Mouse (Mus musculus): ENCODE results near the gene Slc45a3. TPM values are rescaled to one million over a fixed set of nuclear protein-coding genes. Genes with fewer than 3 reads are reported as not detected.

The Slc45a3 gene
- not detected in 3 replicates for total RNA-seq (2017)

GRCm38 (mm10) chr1:131962606-131963084 lies at the start of gene Slc45a3:
Gene Slc45a3 (plus strand): TSS chr1:131962967.
- ATAC-seq (replicated peaks; ENCODE audit: insufficient number of reproducible peaks, low FRiP score, low TSS enrichment, poor library complexity, severe bottlenecking) = no peak

GRCm38 (mm10) chr1:131917634-131918033 lies 45.1 kb upstream of the Slc45a3 start:
- no peak for ATAC-seq (replicated peaks; ENCODE audit: insufficient number of reproducible peaks, low FRiP score, low TSS enrichment, poor library complexity, severe bottlenecking)

- no peak for ATAC-seq (replicated peaks; ENCODE audit: insufficient number of reproducible peaks, low FRiP score, low TSS enrichment, poor library complexity, severe bottlenecking)
Observed at GRCm38 (mm10) chr1:131919052-131919451, 43.7 kb upstream of the Slc45a3 start.

GRCm38 (mm10) chr1:131922100-131922499 lies 40.7 kb upstream of the Slc45a3 start:
- no peak for ATAC-seq (replicated peaks; ENCODE audit: insufficient number of reproducible peaks, low FRiP score, low TSS enrichment, poor library complexity, severe bottlenecking)

GRCm38 (mm10) chr1:131933471-131933870 lies 29.3 kb upstream of the Slc45a3 start:
- ATAC-seq (replicated peaks; ENCODE audit: insufficient number of reproducible peaks, low FRiP score, low TSS enrichment, poor library complexity, severe bottlenecking) = no peak

GRCm38 (mm10) chr1:131937659-131938305 lies 25.0 kb upstream of the Slc45a3 start:
- 0 out of 2 replicates have a peak, but pooled peaks have one; percentile 43 for ATAC-seq (replicated peaks; ENCODE audit: insufficient number of reproducible peaks, low FRiP score, low TSS enrichment, poor library complexity, severe bottlenecking)

- ATAC-seq (replicated peaks; ENCODE audit: insufficient number of reproducible peaks, low FRiP score, low TSS enrichment, poor library complexity, severe bottlenecking) = no peak
Observed at GRCm38 (mm10) chr1:131938811-131939210, 24.0 kb upstream of the Slc45a3 start.

- no peak for ATAC-seq (replicated peaks; ENCODE audit: insufficient number of reproducible peaks, low FRiP score, low TSS enrichment, poor library complexity, severe bottlenecking)
Observed at GRCm38 (mm10) chr1:131940711-131941244, 22.0 kb upstream of the Slc45a3 start.

- no peak for ATAC-seq (replicated peaks; ENCODE audit: insufficient number of reproducible peaks, low FRiP score, low TSS enrichment, poor library complexity, severe bottlenecking)
Observed at GRCm38 (mm10) chr1:131941501-131941900, 21.3 kb upstream of the Slc45a3 start.

- ATAC-seq (replicated peaks; ENCODE audit: insufficient number of reproducible peaks, low FRiP score, low TSS enrichment, poor library complexity, severe bottlenecking) = no peak
Observed at GRCm38 (mm10) chr1:131942621-131943590, 19.9 kb upstream of the Slc45a3 start.

- no peak for ATAC-seq (replicated peaks; ENCODE audit: insufficient number of reproducible peaks, low FRiP score, low TSS enrichment, poor library complexity, severe bottlenecking)
Observed at GRCm38 (mm10) chr1:131945674-131946440, 16.9 kb upstream of the Slc45a3 start.

GRCm38 (mm10) chr1:131946462-131947215 lies 16.1 kb upstream of the Slc45a3 start:
- ATAC-seq (replicated peaks; ENCODE audit: insufficient number of reproducible peaks, low FRiP score, low TSS enrichment, poor library complexity, severe bottlenecking) = no peak

- ATAC-seq (replicated peaks; ENCODE audit: insufficient number of reproducible peaks, low FRiP score, low TSS enrichment, poor library complexity, severe bottlenecking) = no peak
Observed at GRCm38 (mm10) chr1:131947997-131948525, 14.7 kb upstream of the Slc45a3 start.

- no peak for ATAC-seq (replicated peaks; ENCODE audit: insufficient number of reproducible peaks, low FRiP score, low TSS enrichment, poor library complexity, severe bottlenecking)
Observed at GRCm38 (mm10) chr1:131954242-131954865, 8.4 kb upstream of the Slc45a3 start.

- ATAC-seq (replicated peaks; ENCODE audit: insufficient number of reproducible peaks, low FRiP score, low TSS enrichment, poor library complexity, severe bottlenecking) = no peak
Observed at GRCm38 (mm10) chr1:131955131-131955757, 7.5 kb upstream of the Slc45a3 start.

- ATAC-seq (replicated peaks; ENCODE audit: insufficient number of reproducible peaks, low FRiP score, low TSS enrichment, poor library complexity, severe bottlenecking) = no peak
Observed at GRCm38 (mm10) chr1:131957416-131957815, 5.4 kb upstream of the Slc45a3 start.

- no peak for ATAC-seq (replicated peaks; ENCODE audit: insufficient number of reproducible peaks, low FRiP score, low TSS enrichment, poor library complexity, severe bottlenecking)
Observed at GRCm38 (mm10) chr1:131961004-131961403, 1.8 kb upstream of the Slc45a3 start.
